Mouse (Mus musculus) layer of hippocampus, adult 8-10 months (tissue): ENCODE results near the gene Ppm1d. TPM values are rescaled to one million over a fixed set of nuclear protein-coding genes. Genes with fewer than 3 reads are reported as not detected.
A peak's percentile ranks its signal among the peaks of the same experiment; 100 is the strongest.

Source experiments
- DNase-seq, 2 experiments: peaks; one replicate each; pipeline ENCODE4 v3.0.0; 2022; ENCODE audit warnings: low spot score in 2 of 2
- total RNA-seq, 4 experiments: library from RNA; stranded (reverse); gene quantifications; 2 replicates each; pipeline ENCODE4 v1.2.4; 2022

Ppm1d gene
- total RNA-seq, 4 experiments from 2014 or later, result 15.2 to 16.2 (median 15.5) TPM

- DNase-seq, result peak; percentile 71 to 78
These were observed 18.3 kb downstream of the Ppm1d start for GRCm38 (mm10) chr11:85329167-85329894.

- peak in 1 of 2 experiments; percentile 16 for DNase-seq
These were observed 23.7 kb downstream of the Ppm1d start for GRCm38 (mm10) chr11:85334778-85335177.

GRCm38 (mm10) chr11:85339173-85339831 is 28.3 kb downstream of the Ppm1d start:
- no peak for DNase-seq

GRCm38 (mm10) chr11:85340070-85340616 is 29.1 kb downstream of the Ppm1d start:
- DNase-seq, result no peak

GRCm38 (mm10) chr11:85352539-85353380 is 41.7 kb downstream of the Ppm1d start, which contains the start of gene Bcas3:
Bcas3 (plus strand) TSS chr11:85353167.
- peak; percentile 99 for DNase-seq

- DNase-seq, result no peak
These were observed 42.8 kb downstream of the Ppm1d start for GRCm38 (mm10) chr11:85353819-85354218.

GRCm38 (mm10) chr11:85359641-85360040 is 48.6 kb downstream of the Ppm1d start:
- no peak for DNase-seq

GRCm38 (mm10) chr11:85361621-85362020 is 50.6 kb downstream of the Ppm1d start:
- no peak for DNase-seq

- DNase-seq, result no peak
These were observed 55.1 kb downstream of the Ppm1d start for GRCm38 (mm10) chr11:85366168-85366567.

- DNase-seq, result no peak
These were observed 56.8 kb downstream of the Ppm1d start for GRCm38 (mm10) chr11:85367823-85368222.

GRCm38 (mm10) chr11:85379091-85379490 is 68.0 kb downstream of the Ppm1d start:
- DNase-seq, result no peak

GRCm38 (mm10) chr11:85380046-85380445 is 69.0 kb downstream of the Ppm1d start:
- DNase-seq, result no peak

GRCm38 (mm10) chr11:85382055-85382454 is 71.0 kb downstream of the Ppm1d start:
- DNase-seq, result peak; percentile 56 to 76

GRCm38 (mm10) chr11:85383975-85384821 is 73.2 kb downstream of the Ppm1d start:
- DNase-seq, result no peak

- no peak for DNase-seq
These were observed 81.3 kb downstream of the Ppm1d start for GRCm38 (mm10) chr11:85392179-85392863.

- no peak for DNase-seq
These were observed 81.8 kb downstream of the Ppm1d start for GRCm38 (mm10) chr11:85392864-85393220.

GRCm38 (mm10) chr11:85393990-85394389 is 82.9 kb downstream of the Ppm1d start:
- DNase-seq, result no peak

- DNase-seq, result no peak
These were observed 84.3 kb downstream of the Ppm1d start for GRCm38 (mm10) chr11:85395361-85395760.
